ENCODE assay signal across 19 mouse cellular contexts in the genomic region with DNA sequence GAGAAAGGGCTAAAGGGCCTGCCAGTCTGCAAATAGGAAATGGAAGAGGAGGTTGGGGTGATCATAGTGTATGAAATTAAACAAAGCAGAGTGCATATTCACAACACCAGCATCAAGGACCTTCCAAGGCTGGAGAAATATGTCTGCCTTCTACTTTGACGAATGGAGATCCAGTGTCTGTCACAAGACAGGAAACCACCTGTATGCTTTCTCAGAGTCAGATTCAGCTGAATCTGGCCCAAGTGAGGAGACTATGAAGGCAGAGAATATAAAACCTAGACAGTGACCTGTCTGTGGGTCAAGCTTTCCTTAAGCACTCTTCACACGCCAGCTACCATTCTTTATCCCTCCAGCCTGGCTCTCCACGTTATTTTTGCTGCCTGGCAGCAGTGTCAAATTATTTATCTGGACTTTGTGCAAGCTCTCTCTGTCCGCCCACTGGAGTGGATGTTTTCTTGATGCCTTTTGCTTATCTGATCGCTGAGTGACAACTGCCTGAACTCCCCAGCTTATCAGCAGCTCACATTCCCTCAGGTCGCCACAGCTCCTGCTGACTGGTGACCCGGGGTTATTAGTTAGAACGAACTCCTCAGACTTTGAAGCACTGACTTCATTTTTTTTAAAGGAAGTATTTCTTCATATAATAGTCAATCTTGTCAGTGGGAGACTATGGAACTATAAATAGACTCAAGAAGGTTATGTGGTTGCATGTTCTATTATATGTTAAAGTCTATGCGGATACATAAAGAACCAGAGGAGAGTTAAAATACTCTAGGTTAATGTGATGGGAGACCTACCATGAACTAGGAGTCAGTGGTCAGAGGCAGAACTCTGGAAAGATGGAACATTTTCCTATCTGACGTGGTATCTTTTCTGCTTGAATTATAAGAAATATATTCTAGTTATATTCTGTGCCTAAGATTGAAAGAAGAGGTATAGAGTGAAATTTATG.
DNase-seq lines count a peak whose midpoint lies in the region; ATAC-seq and TF ChIP-seq lines count a peak whose summit lies in the region.
"Had no signal": no experiment of that assay in that cellular context is flagged by ENCODE, and none has a peak within 500 bp of the region (broad histone marks: within the 10 kb centered on the region; RNA-seq: fewer than 3 reads in every experiment).

No protein-coding gene starts in this region.

- no peak for TF ChIP-seq EP300 in stomach, postnatal 0 days (optimal IDR thresholded peaks at IDR 0.05)

- H3K4me2 ChIP-seq in stomach, embryonic 14.5 days (replicated peaks; ENCODE audit: low read depth, low read length): no peak overlapping the region
- no peak overlapping the region for H3K4me2 ChIP-seq in stomach, postnatal 0 days (replicated peaks; ENCODE audit: low read depth)
- peak overlapping the region; percentile 53 for H3K4me2 ChIP-seq in liver, embryonic 12.5 days
- H3K4me2 ChIP-seq in kidney, embryonic 14.5 days (replicated peaks; ENCODE audit: low read depth, low read length): no peak overlapping the region
- H3K4me2 ChIP-seq: heart, embryonic 12.5 days; hindbrain, embryonic 15.5 days; lung, embryonic 15.5 days had no signal

- no peak overlapping the region for H3K27ac ChIP-seq in stomach, embryonic 14.5 days (ENCODE audit: low read length)
- H3K27ac ChIP-seq in stomach, postnatal 0 days (replicated peaks): no peak overlapping the region
- peak overlapping the region; percentile 86 for H3K27ac ChIP-seq in liver, embryonic 12.5 days
- no peak overlapping the region for H3K27ac ChIP-seq in kidney, embryonic 14.5 days (ENCODE audit: low read depth, low read length)
- H3K27ac ChIP-seq: hindbrain, embryonic 15.5 days; lung, embryonic 15.5 days; midbrain, embryonic 10.5 days had no signal

- no peaks in the 10 kb centered on the region for H3K36me3 ChIP-seq in stomach, embryonic 14.5 days (ENCODE audit: control insufficient read depth, insufficient read depth, low read length)
- no peaks in the 10 kb centered on the region for H3K36me3 ChIP-seq in stomach, postnatal 0 days (ENCODE audit: control insufficient read depth, insufficient read depth, low read length)
- H3K36me3 ChIP-seq in liver, embryonic 12.5 days: no peaks in the 10 kb centered on the region
- no peaks in the 10 kb centered on the region for H3K36me3 ChIP-seq in kidney, embryonic 14.5 days (ENCODE audit: control insufficient read depth, insufficient read depth, low read length)
- H3K36me3 ChIP-seq: heart, embryonic 12.5 days; hindbrain, embryonic 15.5 days; lung, embryonic 15.5 days; midbrain, embryonic 10.5 days had no signal

- DNase-seq in stomach, postnatal 0 days (ENCODE audit: low spot score): no peak
- DNase-seq in yolk sac, embryonic 10.5 days (ENCODE audit: low spot score): peak; percentile 60
- no peak for DNase-seq in ovary, adult 18-20 months (ENCODE audit: low spot score)
- DNase-seq: forebrain, postnatal 0 days; kidney, adult 9 months; layer of hippocampus, adult 9-11 months; left cerebral cortex, postnatal 4 days; right cerebral cortex, postnatal 14 days; thymus, postnatal 25 days had no signal

- no peak for TF ChIP-seq CTCF in stomach, postnatal 0 days (IDR thresholded peaks at IDR 0.05; ENCODE audit: low read depth)

- ATAC-seq in stomach, embryonic 14.5 days (ENCODE audit: insufficient number of reproducible peaks, insufficient read depth, low FRiP score, low read depth): peak; percentile 71; the same call in 1 of the 2 replicates
- ATAC-seq in stomach, postnatal 0 days (ENCODE audit: low FRiP score, low TSS enrichment): no peak
- peak; percentile 97 for ATAC-seq in common myeloid progenitor, adult 5-6 weeks (replicated peaks; ENCODE audit: low read depth, poor library complexity, severe bottlenecking)
- peak; percentile 100 for ATAC-seq in liver, embryonic 12.5 days
- no peak for ATAC-seq in monocyte, adult 5-6 weeks (replicated peaks; ENCODE audit: insufficient number of reproducible peaks, low FRiP score, low TSS enrichment, poor library complexity, severe bottlenecking)
- no peak for ATAC-seq in kidney, embryonic 14.5 days (ENCODE audit: low FRiP score, low TSS enrichment)
- ATAC-seq: forebrain, postnatal 0 days had no signal

- no peaks in the 10 kb centered on the region for H3K4me1 ChIP-seq in stomach, embryonic 14.5 days (ENCODE audit: control insufficient read depth, insufficient read depth, low read length)
- no peaks in the 10 kb centered on the region for H3K4me1 ChIP-seq in stomach, postnatal 0 days (replicated peaks; ENCODE audit: control insufficient read depth, insufficient read depth)
- peaks cover 18% of the 10 kb centered on the region for H3K4me1 ChIP-seq in liver, embryonic 12.5 days
- no peaks in the 10 kb centered on the region for H3K4me1 ChIP-seq in kidney, embryonic 14.5 days (ENCODE audit: control insufficient read depth, insufficient read depth, low read length)
- H3K4me1 ChIP-seq: hindbrain, embryonic 15.5 days; lung, embryonic 15.5 days; midbrain, embryonic 10.5 days had no signal

- H3K9ac ChIP-seq in stomach, embryonic 14.5 days (replicated peaks; ENCODE audit: low read depth, low read length): no peak overlapping the region
- H3K9ac ChIP-seq in stomach, postnatal 0 days (ENCODE audit: low read length): no peak overlapping the region
- H3K9ac ChIP-seq in liver, embryonic 12.5 days: peak overlapping the region; percentile 17; the same call in 1 of the 2 replicates
- H3K9ac ChIP-seq in kidney, embryonic 14.5 days (ENCODE audit: low read depth, low read length): no peak overlapping the region
- H3K9ac ChIP-seq: forebrain, postnatal 0 days; heart, embryonic 12.5 days; hindbrain, embryonic 15.5 days; lung, embryonic 15.5 days had no signal

- H3K4me3 ChIP-seq in stomach, embryonic 14.5 days (ENCODE audit: low read depth, low read length): no peak overlapping the region
- H3K4me3 ChIP-seq in stomach, postnatal 0 days (ENCODE audit: low read depth, low read length): no peak overlapping the region
- H3K4me3 ChIP-seq in liver, embryonic 12.5 days: peak overlapping the region; percentile 9; the same call in 1 of the 2 replicates
- no peak overlapping the region for H3K4me3 ChIP-seq in kidney, embryonic 14.5 days (ENCODE audit: low read length)
- H3K4me3 ChIP-seq: heart, embryonic 12.5 days; hindbrain, embryonic 15.5 days; lung, embryonic 15.5 days; midbrain, embryonic 10.5 days; myocyte had no signal

- no peaks in the 10 kb centered on the region for H3K27me3 ChIP-seq in stomach, embryonic 14.5 days (ENCODE audit: control insufficient read depth, insufficient read depth, low read length)
- no peaks in the 10 kb centered on the region for H3K27me3 ChIP-seq in stomach, postnatal 0 days (ENCODE audit: control insufficient read depth, insufficient read depth, low read length)
- H3K27me3 ChIP-seq in liver, embryonic 12.5 days (replicated peaks): no peaks in the 10 kb centered on the region
- no peaks in the 10 kb centered on the region for H3K27me3 ChIP-seq in kidney, embryonic 14.5 days (ENCODE audit: control insufficient read depth, insufficient read depth, low read length)
- H3K27me3 ChIP-seq: heart, embryonic 12.5 days; hindbrain, embryonic 15.5 days; lung, embryonic 15.5 days had no signal

- 47% methylated on average over 10 of the region's 10 CpGs for WGBS in stomach, embryonic 14.5 days
- WGBS in stomach, postnatal 0 days: 46% methylated on average over 10 of the region's 10 CpGs
- WGBS in liver, embryonic 12.5 days (ENCODE audit: insufficient replicate concordance): 15% methylated on average over 10 of the region's 10 CpGs
- WGBS in kidney, embryonic 14.5 days: 49% methylated on average over 10 of the region's 10 CpGs

- no peaks in the 10 kb centered on the region for H3K9me3 ChIP-seq in stomach, embryonic 14.5 days (ENCODE audit: control insufficient read depth, low read depth, low read length)
- no peaks in the 10 kb centered on the region for H3K9me3 ChIP-seq in stomach, postnatal 0 days (ENCODE audit: control insufficient read depth, low read length)
- H3K9me3 ChIP-seq in liver, embryonic 12.5 days (replicated peaks): no peaks in the 10 kb centered on the region
- no peaks in the 10 kb centered on the region for H3K9me3 ChIP-seq in kidney, embryonic 14.5 days (ENCODE audit: control insufficient read depth, low read length)
- H3K9me3 ChIP-seq: heart, embryonic 12.5 days; hindbrain, embryonic 15.5 days; lung, embryonic 15.5 days; midbrain, embryonic 10.5 days had no signal

Comparison
In these comparisons a context has a peak if more than half of its experiments do, and no peak if none do; other contexts are left out.
1. ATAC-seq: peak in stomach, embryonic 14.5 days (single experiment), common myeloid progenitor, adult 5-6 weeks (single experiment) and liver, embryonic 12.5 days (single experiment); none in stomach, postnatal 0 days (single experiment), monocyte, adult 5-6 weeks (single experiment) and kidney, embryonic 14.5 days (single experiment).